Mouse (Mus musculus) mouse embryonic stem cell (cell line): ENCODE data around the gene Enpp5.

ENCODE experiments used
- in situ Hi-C, 2 experiments: fragments of 300-500 bp; cut with MboI; formaldehyde crosslinking; loops; 1 replicate in 1 of 2; 3 replicates in 1 of 2; pipeline ENCODE4 v1.14.3; 2019 to 2020; ENCODE audit warnings: low sequenced_read_pairs in 2 of 2, low pct_unique_long_range_greater_than_20kb in 1 of 2, mixed read lengths in 1 of 2; ENCODE audit not compliant: unreplicated experiment in 1 of 2

Gene Enpp5

DNA sequence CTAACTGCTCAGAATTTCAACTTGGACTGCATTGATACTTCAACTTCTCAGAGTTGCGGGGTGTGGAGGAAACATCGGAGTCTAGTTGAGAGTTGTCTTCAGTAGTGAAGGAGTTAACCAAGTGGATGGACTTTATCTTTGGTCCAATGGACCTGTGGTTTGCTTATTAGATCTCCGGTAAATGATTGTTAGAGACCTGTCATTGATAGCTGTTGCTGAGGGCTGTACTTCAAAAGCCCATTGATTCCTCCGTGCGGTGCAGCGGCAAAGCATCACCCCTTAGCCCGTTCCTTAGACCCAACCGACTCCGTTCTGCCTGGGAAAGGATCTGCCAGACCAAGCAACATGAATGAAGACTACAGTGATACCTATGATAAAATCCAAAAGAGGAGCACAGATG lies 55.9 kb downstream of the Enpp5 start:
- in situ Hi-C loops, result loop anchor here in 1 of 2 experiments (5.0 to 25.0 kb wide), 2 partner anchors 57 to 247 kb away; partner anchors contain the start of gene Enpp5

DNA sequence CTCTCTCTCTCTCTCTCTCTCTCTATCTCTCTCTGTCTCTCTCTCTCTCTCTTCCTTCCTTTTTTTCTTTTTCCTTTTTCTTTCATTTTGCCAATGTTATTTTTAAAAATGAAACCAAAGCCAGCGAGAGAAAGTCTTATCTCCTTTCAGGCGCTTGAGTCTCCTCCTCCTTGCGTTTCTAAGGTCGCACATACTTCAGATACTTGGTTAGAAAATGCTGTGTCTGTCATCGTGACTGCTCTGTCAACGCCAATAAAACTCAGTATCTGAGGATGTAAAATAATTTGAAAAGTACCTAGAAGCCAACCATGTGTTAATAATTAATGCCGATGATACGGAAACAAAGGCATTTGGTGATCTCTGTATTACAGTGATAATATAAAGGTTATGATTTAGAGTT lies 57.4 kb downstream of the Enpp5 start:
- in situ Hi-C loops, result loop anchor here in 1 of 2 experiments (25.0 kb wide), 1 partner anchor 249 kb away; no protein-coding TSS in a partner anchor
